Mouse (Mus musculus) retina, embryonic 14.5 days (tissue): Measurements from ENCODE around the gene Alyref.

ENCODE experiments used
- DNase-seq: peaks from one replicate; pipeline ENCODE4 v3.0.0-alpha.2; 2015; ENCODE audit warnings: low spot score

Alyref gene

GRCm38 (mm10) chr11:120598283-120598989, at the start of gene Alyref, which contains the start of gene Anapc11:
TSS of gene Alyref (minus strand) at chr11:120598365.
TSS of gene Anapc11 (plus strand) at chr11:120598421.
- peak; percentile 97 for DNase-seq

- no peak for DNase-seq
Measured at GRCm38 (mm10) chr11:120647047-120647830, 49.1 kb upstream of the Alyref start.

- peak; percentile 93 for DNase-seq
Measured at GRCm38 (mm10) chr11:120643601-120643987, 45.4 kb upstream of the Alyref start, which contains the start of gene Pycr1. TSS of gene Pycr1 (minus strand) at chr11:120643769.

GRCm38 (mm10) chr11:120642939-120643600, 44.9 kb upstream of the Alyref start:
- DNase-seq = peak; percentile 20

- DNase-seq = no peak
Measured at GRCm38 (mm10) chr11:120641869-120642268, 43.7 kb upstream of the Alyref start.

GRCm38 (mm10) chr11:120641255-120641654, 43.1 kb upstream of the Alyref start:
- DNase-seq = no peak

GRCm38 (mm10) chr11:120634810-120635209, 36.6 kb upstream of the Alyref start:
- DNase-seq = no peak

- peak; percentile 98 for DNase-seq
Measured at GRCm38 (mm10) chr11:120633520-120634343, 35.6 kb upstream of the Alyref start, which contains the start of gene Mafg. TSS of gene Mafg (minus strand) at chr11:120633600.

GRCm38 (mm10) chr11:120632559-120633519, 34.7 kb upstream of the Alyref start:
- DNase-seq = peak; percentile 61

- no peak for DNase-seq
Measured at GRCm38 (mm10) chr11:120631726-120632448, 33.7 kb upstream of the Alyref start.

GRCm38 (mm10) chr11:120630881-120631725, 32.9 kb upstream of the Alyref start:
- DNase-seq = no peak

- no peak for DNase-seq
Measured at GRCm38 (mm10) chr11:120630401-120630871, 32.3 kb upstream of the Alyref start.

GRCm38 (mm10) chr11:120629911-120630310, 31.7 kb upstream of the Alyref start:
- no peak for DNase-seq

- DNase-seq = no peak
Measured at GRCm38 (mm10) chr11:120629341-120629730, 31.2 kb upstream of the Alyref start.

- no peak for DNase-seq
Measured at GRCm38 (mm10) chr11:120628601-120629340, 30.6 kb upstream of the Alyref start.

- no peak for DNase-seq
Measured at GRCm38 (mm10) chr11:120627468-120628300, 29.5 kb upstream of the Alyref start.
